ENCODE assay signal across 14 mouse cellular contexts in the genomic region with DNA sequence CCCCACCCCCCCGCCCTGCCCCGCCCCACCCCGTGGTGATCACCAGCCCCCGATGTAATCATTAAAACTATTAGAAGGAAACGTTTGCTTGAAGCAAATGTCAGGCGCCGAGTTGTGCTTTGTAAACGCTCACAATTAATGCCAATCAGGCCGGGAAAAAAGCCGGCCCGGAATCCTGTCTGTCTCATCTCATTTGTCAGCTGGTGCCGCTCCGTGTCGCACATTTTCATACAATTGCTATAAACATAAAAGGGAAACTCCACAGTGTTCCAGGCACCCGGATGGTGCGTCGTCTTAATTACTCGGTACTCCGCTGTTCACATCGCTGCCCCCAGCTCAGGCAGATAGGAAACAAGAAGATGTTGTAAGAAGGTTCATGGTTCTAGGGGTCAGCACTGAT. TPM values are rescaled to one million over a fixed set of nuclear protein-coding genes. Genes with fewer than 3 reads are reported as not detected.
A peak's percentile ranks its signal among the peaks of the same experiment; 100 is the strongest.
DNase-seq lines count a peak whose midpoint lies in the region; ATAC-seq lines count a peak whose summit lies in the region.
"Had no signal": no experiment of that assay in that cellular context is flagged by ENCODE, and none has a peak within 500 bp of the region (broad histone marks: within the 10 kb centered on the region; RNA-seq: fewer than 3 reads in every experiment).

No protein-coding gene starts in this region.

- H3K4me3 ChIP-seq in embryonic facial prominence, embryonic 10.5 days: 0 out of 2 replicates have a peak overlapping the region, but pooled peaks have one; percentile 13
- H3K4me3 ChIP-seq in forebrain, embryonic 15.5 days: no peak overlapping the region
- H3K4me3 ChIP-seq in neural tube, embryonic 15.5 days (replicated peaks): no peak overlapping the region
- H3K4me3 ChIP-seq: layer of hippocampus, adult 2 months had no signal

- H3K27me3 ChIP-seq in embryonic facial prominence, embryonic 10.5 days (replicated peaks; ENCODE audit: low read depth, poor library complexity, severe bottlenecking): peaks cover 24% of the 10 kb centered on the region
- H3K27me3 ChIP-seq in forebrain, embryonic 15.5 days: peaks cover 47% of the 10 kb centered on the region
- H3K27me3 ChIP-seq in neural tube, embryonic 15.5 days (replicated peaks): no peaks in the 10 kb centered on the region

- H3K9ac ChIP-seq in forebrain, embryonic 15.5 days (replicated peaks): no peak overlapping the region
- H3K9ac ChIP-seq in neural tube, embryonic 15.5 days (replicated peaks): no peak overlapping the region

- ATAC-seq in forebrain, embryonic 15.5 days (replicated peaks): no peak
- ATAC-seq in neural tube, embryonic 15.5 days (ENCODE audit: low FRiP score): no peak
- no peak for ATAC-seq in inflammation-experienced regulatory T-cells, adult 6 months
- ATAC-seq: intestine, postnatal 0 days had no signal

- H3K27ac ChIP-seq in embryonic facial prominence, embryonic 10.5 days (replicated peaks): no peak overlapping the region
- H3K27ac ChIP-seq in forebrain, embryonic 15.5 days (replicated peaks): peak overlapping the region; percentile 41; the same call in 1 of the 2 replicates
- H3K27ac ChIP-seq in neural tube, embryonic 15.5 days (replicated peaks): 0 out of 2 replicates have a peak overlapping the region, but pooled peaks have one; percentile 23

- peaks cover 84% of the 10 kb centered on the region for H3K4me1 ChIP-seq in embryonic facial prominence, embryonic 10.5 days
- peaks cover 75% of the 10 kb centered on the region for H3K4me1 ChIP-seq in forebrain, embryonic 15.5 days
- peaks cover 82% of the 10 kb centered on the region for H3K4me1 ChIP-seq in neural tube, embryonic 15.5 days

- DNase-seq in layer of hippocampus, adult 18-20 months (ENCODE audit: low spot score in 2 of 2): peak; percentile 38 to 66
- no peak for DNase-seq in layer of hippocampus, adult 11-12 months (ENCODE audit: low spot score)
- no peak for DNase-seq in embryonic facial prominence, embryonic 10.5 days (ENCODE audit: low spot score)
- DNase-seq in adrenal gland, adult 8-10 months: no peak
- DNase-seq: cerebellum, adult 9-10 months; gastrocnemius, postnatal 14 days; heart, postnatal 10 days; lung, adult 2 months; thymus, adult 18-20 months had no signal

- peaks cover 10% of the 10 kb centered on the region for H3K36me3 ChIP-seq in embryonic facial prominence, embryonic 10.5 days (replicated peaks)
- no peaks in the 10 kb centered on the region for H3K36me3 ChIP-seq in forebrain, embryonic 15.5 days
- no peaks in the 10 kb centered on the region for H3K36me3 ChIP-seq in neural tube, embryonic 15.5 days

- WGBS in embryonic facial prominence, embryonic 10.5 days: 56% methylated on average over 20 of the region's 20 CpGs
- WGBS in forebrain, embryonic 15.5 days: 13% methylated on average over 20 of the region's 20 CpGs
- 22% methylated on average over 20 of the region's 20 CpGs for WGBS in neural tube, embryonic 15.5 days

- no peak overlapping the region for H3K4me2 ChIP-seq in forebrain, embryonic 15.5 days (replicated peaks)
- H3K4me2 ChIP-seq in neural tube, embryonic 15.5 days: no peak overlapping the region; the same call in 1 of the 2 replicates

- no peaks in the 10 kb centered on the region for H3K9me3 ChIP-seq in embryonic facial prominence, embryonic 10.5 days
- H3K9me3 ChIP-seq in forebrain, embryonic 15.5 days: no peaks in the 10 kb centered on the region
- no peaks in the 10 kb centered on the region for H3K9me3 ChIP-seq in neural tube, embryonic 15.5 days (replicated peaks)

RNA-seq across cellular contexts. Expression of gene Fam222a, which starts 10.5 kb away (rescaled TPM):
- 1 to 10 TPM; 5.2 to 5.3 TPM for total RNA-seq in layer of hippocampus, adult 18-20 months (2021)
- 2.3 and 3.8 TPM in 2 replicates for polyA plus RNA-seq in embryonic facial prominence, embryonic 10.5 days (2016; fragmentation: Nextera tagmentation; extraction: Ambion mirVana)
- 5.2 and 5.6 TPM in 2 replicates for polyA plus RNA-seq in forebrain, embryonic 15.5 days (2015; fragmentation: Nextera tagmentation; extraction: Ambion mirVana)
- 4.7 and 5.3 TPM in 2 replicates for polyA plus RNA-seq in neural tube, embryonic 15.5 days (2015; fragmentation: Nextera tagmentation; extraction: Ambion mirVana)
- polyA plus RNA-seq in inflammation-experienced regulatory T-cells, adult 6 months (2017; shearing (Covaris generic)): not detected
- total RNA-seq in adrenal gland, adult 8-10 months (2022): 10 to 100 TPM; 28.1 to 47.2 (median 33.7) TPM

Comparison
In these comparisons a context has a peak if more than half of its experiments do, and no peak if none do; other contexts are left out.
1. DNase-seq: peak in layer of hippocampus, adult 18-20 months (2 of 2); none in layer of hippocampus, adult 11-12 months (single experiment), embryonic facial prominence, embryonic 10.5 days (single experiment) and adrenal gland, adult 8-10 months (single experiment).